Mouse (Mus musculus) spleen, postnatal 36 days (tissue): ENCODE measurements around the gene Zfp235.

Experiments used
- DNase-seq, 2 experiments: peaks; one replicate each; pipeline ENCODE4 v3.0.0; 2022; ENCODE audit warnings: low spot score in 2 of 2, mixed read lengths in 1 of 2

Gene Zfp235

DNA sequence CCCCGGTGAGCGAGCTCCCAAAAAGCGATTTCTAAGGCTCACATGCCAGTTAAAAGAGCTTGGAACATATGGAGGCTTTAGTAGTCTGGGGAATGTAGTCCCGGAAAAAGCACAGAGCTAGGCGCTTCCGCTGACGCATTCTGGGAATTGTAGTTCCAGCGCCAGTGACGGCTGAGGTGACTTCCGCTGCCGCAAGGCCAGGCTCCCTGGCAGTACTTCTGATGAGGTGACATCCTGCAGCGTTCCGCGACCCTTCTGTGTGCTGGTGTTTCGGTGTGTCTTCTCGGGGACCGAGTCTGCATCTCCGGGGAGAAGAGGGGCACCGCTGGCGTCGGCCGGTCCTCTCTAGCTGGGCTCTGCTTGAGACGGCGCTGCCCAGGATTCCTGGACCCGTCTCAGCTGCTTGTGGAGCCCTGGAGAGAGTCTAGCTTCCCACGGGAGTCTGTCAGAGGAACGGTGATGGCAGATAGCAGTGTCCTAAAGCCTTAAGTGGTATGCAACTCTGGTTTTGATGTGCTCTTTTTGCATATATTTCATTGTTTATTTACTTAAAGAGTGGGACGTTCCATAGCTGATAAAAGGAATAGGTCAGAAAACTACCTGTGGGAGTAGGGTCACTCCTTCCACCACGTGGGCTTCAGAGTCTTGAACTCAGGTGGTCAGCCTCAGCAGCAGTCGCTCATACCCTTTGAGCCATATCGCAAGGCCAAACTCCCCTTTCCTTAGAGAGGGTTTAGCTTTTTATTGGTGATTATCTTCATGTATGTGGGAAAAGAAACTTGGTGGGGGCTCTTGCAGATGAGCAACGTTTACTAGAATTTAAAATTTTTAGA lies at the start of gene Zfp235:
Zfp235 (plus strand) TSS at position 174 of the 833 bp plus-strand sequence.
- peak; percentile 82 for DNase-seq

DNA sequence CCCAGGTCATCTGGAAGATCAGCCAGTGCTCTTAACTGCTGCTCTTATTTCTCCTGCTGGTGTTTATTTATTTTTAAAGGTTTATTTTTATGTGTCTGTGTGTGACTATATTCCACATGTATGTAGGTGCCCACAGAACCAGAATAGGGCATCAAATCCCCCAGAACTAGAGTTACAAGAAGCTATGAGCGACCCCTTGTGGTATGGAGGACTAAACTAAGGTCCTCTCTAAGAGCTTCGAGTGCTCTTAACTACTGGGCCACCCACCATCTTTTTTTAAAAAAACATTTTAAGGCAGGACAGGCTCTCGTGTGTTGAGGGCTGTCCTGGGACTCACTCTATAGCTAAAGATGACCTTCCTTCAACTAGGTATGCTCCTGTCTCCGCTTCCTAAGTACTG lies 47.1 kb upstream of the Zfp235 start:
- DNase-seq: no peak

DNA sequence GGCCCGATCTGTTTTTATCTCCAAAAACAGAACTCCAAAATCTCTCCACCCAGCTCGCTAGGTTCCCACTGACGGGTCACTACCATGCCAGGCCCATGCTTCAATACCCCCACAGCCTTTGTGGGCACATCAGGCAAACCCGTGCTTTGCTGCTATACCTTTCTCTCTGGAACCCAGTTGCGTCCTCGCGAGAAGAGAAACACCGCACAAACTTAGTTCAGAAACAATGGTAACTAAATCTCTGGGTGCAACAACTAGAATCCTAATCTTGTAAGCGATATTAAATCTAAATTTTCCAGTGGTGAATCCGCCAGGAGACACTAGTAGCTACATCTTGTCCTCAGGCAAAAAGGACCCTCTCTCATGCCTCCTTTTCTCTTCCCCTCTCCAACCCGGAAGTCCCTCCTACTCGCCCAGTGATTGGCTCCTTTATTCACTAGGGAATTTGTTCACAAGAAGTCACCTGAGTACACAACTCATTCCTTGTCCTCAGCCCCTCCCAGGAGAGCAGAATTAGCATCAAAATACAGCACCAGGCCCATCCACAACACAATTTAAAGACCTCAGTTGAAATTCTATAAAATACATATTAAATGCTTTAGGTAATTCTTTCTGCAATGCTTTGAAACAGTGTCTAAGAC lies 46.4 kb upstream of the Zfp235 start:
- DNase-seq: no peak

DNA sequence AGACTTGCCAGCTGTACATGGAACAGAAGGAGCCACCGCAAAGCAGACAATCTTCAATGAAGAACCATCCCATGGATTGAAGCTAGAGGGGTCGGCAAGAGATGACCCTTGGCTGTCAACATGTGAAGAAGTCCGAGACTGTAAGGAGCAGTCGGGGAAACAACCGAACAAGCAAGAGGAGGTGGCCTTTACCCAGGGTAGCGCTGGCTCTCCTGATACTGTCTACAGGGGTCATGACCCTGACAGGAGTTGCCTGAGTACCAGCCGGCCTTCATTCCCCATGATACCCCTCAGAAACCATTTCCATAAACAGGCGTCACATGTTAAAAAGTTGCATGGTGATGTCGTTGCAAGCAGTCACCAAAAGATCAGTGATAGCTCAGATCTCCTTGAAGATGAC lies 29.6 kb upstream of the Zfp235 start:
- DNase-seq: no peak

DNA sequence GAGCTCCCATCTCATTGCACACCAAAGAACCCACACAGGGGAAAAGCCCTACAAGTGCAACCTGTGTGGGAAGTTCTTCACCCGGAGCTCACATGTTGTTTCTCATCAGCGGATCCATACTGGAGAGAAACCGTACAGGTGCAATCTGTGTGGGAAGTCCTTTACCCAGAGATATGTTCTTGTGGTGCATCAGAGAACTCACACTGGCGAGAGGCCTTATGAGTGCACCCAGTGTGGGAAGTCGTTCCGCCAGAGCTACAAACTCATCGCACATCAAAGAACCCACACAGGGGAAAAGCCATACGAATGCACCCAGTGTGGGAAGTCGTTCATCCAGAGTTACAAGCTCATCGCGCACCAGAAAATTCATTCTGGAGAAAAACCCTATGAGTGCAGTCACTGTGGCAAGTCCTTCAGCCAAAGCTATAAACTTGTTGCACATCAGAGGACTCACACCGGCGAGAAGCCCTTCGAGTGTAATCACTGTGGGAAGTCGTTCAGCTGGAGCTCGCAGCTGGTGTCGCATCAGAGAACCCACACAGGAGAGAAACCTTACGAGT lies 28.7 kb upstream of the Zfp235 start:
- DNase-seq: no peak

DNA sequence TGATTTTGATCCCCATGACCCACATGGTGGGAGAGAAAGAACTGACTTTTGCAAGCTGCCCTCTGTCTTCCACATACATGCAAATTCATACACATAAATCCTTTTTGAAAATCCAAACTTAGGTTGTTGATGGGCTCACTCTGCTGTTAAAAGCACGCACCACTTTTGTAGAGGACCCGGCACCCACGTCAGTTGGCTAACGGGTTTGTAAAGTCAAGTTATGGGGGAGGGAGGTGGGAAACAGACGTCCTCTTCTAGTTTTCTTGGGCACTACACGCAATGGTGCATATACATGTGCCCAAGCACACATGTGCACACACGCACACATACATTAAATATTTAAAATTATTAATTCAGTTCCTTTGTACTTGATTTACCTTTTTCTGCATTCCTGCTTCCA lies 23.1 kb upstream of the Zfp235 start:
- no peak for DNase-seq

DNA sequence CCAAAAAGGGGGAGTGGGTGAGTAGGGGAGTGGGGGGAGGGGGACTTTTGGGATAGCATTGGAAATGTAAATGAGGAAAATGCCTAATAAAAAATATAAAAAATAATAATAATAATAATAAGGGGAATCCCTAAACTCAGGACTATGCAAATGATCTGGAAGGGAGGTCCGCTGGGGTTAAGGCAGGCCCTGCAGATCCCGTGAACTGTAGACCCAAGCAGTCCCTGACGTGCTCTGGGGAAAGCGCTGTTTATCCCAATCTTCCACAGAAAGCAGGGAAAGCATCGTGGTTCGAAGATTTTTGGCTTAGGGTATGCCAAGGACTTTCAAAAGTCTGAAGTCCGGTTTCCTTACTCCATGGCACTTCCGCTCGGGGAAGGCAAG lies 22.2 kb upstream of the Zfp235 start:
- no peak for DNase-seq

DNA sequence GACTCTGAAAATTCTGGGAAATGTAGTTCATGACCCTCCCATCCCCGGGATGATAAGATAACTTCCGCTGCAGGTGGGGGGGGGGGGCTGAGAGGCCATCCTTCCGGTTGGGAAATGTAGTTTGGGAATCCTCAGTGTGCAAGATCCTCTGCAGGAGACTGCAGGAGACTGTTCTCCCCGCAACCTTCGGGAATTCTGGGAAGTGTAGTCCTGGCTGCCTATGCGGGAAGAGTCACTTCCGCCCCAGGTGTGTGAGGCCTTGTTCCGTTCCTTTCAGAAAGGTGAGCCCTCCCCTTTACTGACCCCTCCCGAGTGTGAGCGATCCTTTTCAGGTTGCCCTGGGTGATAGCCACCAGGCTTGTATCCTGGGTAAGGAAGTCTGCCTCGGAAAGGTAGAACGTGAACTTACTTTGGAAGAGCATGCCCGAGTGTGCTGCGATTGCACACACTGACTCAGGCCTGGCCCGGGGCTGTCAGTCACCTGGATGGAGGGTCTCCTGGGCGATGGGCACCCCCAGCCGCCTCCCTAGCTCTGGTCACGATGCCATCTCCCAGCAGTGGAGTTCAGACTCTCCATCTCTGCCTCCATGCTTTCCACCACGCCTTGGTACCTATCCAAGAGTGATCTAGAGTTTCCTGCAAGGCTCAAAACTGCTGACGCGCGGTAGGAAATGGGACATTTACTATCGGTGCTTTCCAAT lies 21.7 kb upstream of the Zfp235 start, which contains the start of gene Zfp112:
Zfp112 (plus strand) TSS at position 159 of the 701 bp plus-strand sequence.
- DNase-seq: no peak

DNA sequence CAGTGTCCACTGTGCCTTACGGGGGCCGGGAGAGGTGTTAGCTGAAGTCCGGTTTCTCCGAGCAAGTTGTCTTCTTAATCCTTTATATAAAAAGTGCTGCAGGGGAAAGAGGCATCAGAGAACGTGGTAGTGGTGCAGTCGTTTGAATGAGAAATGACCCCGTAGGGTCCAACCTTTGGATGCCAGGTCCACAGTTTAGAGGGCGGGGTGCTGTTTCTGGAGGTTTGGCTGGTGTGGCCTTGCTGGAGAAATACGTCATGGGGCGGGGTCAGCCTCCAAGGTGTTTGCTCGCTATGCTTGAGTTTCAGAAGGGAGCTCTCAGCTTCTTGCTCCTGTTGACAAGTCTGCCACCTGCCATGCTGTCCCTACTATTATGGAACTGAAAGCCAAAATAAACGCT lies 21.0 kb upstream of the Zfp235 start:
- DNase-seq: no peak

DNA sequence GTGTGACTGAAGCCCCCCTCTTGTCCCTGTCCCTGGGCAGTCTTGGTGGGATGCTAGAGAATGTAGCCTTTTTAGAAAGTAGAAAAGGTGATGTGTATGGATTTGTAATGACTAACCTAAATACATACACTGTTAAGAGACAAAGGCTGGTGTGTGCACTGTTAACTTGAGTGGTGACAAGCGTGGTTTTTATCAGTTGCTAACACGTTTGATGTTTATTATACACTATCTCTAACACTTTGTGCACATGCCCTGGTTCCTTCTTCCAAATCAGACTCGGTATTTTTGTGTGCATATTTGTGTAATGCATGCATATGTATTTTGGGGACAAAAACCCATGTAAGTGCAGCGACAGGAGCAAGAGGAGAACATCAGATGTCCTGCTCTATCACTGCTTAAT lies 17.3 kb upstream of the Zfp235 start:
- no peak for DNase-seq

DNA sequence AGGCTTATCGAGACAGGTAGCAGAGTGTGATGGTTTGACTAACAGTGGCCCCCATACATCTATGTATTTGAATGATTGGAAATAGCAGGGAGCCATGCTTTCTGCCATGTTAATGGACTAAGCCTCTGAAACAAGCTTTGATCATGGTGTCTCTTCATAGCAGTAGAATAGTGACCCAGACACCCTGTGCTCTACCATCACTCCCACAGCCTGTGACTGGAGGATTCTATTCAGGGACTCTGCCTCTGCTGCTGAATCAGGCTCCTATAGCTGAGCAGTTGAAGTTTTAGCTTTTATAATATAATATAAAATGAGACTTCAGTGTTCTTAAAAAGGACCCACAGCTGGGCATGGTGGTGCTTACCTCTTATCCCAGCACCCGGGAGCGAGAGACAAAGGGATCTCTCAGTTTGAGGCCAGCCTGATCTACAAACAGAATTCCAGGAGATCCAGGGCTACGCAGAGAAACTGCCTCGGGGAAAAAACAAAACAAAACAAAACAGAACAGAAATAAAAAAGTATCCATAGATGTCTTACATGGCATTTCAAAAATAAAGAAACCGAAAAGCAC lies 459 bp upstream of the Zfp235 start:
- DNase-seq: no peak

DNA sequence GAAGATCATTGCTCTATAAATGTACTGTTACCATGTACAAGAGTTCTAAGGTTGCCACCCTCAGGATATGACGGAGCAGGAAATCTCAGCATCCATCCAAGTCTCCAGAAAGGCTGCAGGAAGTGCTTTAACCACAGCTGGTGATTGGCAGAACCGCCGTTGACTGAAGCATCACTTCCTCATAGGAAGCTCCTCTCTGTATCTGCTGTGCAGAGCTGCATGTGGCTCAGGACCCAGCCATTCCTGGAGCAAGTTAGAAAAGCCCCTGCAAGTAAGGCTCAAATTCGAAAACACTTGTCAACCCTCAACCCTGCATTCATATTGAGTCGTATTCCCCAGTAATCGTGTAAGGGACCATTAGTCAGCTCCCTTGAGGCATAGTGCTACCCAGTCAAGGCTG lies 8.6 kb downstream of the Zfp235 start:
- DNase-seq: no peak

DNA sequence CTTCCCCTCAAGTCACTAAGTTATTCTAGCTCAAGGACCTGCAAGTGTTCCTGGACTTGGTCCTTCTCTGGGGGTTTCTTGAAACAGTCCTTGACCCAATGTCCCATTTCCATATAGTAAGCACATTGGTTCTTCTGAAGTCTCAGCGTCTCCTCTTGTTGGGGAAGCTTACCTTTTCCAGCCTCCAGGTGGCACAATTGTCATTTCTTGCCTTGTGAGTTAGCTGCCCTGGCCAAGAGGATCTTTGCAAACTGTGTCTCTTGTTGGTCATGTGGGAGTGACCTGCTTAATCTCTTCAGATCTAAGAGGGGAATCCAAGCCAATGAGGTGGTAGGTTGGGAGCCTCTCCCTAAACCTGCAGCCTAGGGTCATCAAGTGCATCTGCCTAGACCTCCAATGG lies 19.3 kb downstream of the Zfp235 start:
- no peak for DNase-seq

DNA sequence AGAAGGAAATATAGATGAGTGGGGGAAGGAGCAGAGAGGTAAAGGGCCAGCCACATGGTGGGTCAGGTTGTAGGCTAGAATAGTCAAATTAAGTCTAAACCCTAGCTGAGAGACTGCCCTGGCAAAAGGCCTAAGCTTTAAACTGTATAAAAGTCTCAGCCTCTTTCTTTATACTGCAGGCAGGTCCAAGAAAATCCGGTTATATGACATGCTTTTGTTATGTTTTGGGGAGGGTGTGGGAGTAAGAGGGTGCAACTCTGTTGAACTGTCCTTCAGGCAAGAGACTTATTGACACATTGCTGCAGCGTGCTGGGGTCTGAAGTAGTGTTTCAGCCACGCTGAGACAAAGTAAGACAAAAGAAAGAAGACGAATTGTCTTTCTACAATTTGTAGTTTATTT lies 38.2 kb downstream of the Zfp235 start:
- no peak for DNase-seq

DNA sequence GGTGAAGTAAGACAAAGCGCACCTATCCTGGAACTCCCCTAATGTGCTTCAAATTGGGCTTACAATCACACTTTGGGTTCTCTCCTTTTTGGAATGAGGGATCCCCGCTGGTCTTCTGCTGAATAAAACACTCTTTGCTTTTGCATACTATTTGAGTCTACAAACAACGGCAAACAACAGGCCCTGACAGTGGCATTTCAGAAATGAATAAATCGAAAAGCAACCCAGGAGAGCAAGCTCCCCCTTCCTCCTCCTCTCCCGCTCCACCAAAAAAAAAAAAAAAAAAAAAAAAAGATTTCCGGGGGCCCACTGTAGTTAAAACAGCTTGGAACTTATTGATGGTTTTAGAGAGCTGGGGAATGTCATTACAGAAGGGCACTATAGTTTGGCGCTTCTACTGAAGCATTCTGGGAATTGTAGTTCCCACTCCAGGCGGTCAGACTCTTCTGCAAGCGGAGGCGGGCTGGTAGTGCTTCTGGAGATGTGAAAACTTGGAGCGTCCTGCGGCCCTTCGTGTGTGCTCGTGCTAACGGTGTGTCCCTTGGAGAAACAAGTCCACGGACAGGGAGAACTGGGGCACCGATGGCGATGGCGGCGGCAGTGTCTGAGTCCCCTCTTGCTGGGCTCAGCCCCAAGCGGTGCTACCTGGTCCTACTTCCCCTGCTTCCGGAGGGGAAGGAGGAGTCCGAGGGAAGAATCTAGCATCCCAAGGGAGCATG lies 40.8 kb downstream of the Zfp235 start, which contains the start of gene Zfp114:
Zfp114 (plus strand) TSS at position 443 of the 719 bp plus-strand sequence.
- peak; percentile 10 to 11 for DNase-seq

DNA sequence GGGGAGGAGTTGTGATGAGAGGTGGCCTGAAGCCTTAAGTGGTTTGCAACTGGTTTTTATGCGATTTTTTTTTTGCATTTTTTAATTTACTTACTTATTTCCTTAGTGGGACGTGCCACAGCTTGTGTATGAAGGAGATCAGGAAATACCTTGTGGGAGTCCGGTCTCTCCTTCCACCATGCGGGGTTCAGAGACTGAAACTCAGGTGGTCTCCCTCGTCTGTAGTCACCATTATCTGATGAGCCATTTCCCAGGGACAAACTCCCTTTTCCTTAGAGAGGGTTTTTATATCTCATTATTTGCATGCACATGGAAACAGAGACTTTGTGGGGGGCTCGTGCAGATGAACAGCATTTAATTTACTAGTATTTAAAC lies 41.4 kb downstream of the Zfp235 start:
- DNase-seq: no peak

DNA sequence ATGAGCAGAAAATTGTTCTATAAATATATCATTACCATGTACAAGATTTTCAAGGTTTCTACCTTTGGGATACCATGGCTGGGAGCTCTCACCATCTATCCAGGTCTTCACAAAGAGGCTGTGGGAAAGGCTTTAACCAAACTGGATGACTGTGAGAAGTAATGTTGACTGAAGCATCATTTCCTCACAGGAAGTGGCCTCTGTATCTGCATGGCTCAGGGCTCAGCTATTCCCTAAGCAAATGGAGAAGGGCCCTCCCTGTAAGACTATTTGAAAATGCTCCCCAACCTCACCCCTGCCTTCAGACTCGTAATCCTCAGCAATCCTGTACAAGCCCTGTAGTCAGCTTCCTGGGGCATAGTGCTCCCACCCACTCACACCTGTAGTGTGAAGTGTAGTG lies 53.6 kb downstream of the Zfp235 start:
- no peak for DNase-seq

DNA sequence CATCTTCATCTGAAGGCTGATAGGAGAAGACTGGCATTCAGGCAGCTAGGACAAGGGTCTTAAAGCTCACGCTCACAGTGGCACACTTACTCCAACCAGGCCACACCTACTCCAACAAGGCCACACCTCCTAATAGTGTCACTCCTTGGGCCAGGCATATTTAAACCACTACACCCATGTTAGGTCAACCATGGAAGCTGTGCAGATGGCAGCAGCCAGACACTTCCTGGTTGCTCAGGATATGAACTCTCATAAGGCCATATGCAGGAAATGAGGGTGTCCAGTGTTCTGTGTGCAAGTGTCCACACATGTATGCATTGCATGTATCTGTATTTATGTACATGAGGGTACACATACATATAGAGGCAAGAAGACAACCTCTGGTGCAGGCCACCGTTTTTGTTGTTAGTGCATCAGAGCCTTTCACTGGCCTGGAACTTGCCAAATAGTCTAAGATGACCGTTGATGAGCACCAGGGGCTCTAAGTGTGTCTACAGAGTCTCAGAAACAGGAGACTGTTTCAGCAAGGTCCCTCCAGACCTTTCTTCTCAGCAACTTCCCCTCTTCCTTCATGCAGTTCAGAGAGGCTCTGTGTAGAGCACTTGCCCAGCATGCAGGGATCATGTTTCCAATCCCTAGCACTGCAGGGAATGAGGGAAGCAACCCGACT lies 55.1 kb downstream of the Zfp235 start:
- no peak for DNase-seq

DNA sequence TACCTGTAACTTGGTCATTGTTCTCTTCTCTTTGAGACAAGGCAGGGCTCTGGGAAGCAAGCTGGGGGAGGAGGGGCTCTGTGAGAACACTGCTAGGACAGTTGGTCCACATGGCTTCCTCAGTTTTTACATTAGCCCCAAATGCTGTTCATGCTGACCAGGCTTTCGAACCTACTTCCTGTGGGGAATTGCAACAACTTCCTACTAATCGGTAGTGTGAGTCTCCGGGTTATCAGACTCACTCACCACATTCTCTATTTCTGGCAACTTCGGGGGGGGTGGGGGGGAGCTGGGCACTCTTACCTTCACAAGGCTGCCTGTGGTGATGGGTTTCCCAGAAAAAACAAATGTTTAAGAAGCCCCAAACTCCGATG lies 55.6 kb downstream of the Zfp235 start:
- no peak for DNase-seq

DNA sequence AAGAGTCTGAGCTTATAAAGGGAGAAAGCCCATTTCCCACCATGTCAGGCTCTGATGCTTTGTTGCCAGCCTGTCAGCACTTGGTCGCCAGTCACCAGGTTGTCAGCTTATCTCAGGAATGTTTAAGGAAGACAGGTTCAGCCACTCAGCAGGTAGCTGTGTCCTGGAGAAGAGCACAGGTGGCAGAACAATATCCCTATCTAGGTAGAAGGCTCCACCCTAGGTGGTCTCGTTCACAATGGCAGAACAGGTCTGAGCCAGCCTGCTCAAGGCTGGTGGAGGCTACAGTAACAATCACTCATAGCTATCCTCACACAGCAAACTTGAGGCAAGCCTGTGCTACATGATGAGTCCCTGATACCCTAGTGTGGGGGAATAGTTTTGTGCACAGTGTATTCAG lies 57.4 kb downstream of the Zfp235 start:
- DNase-seq: no peak
